In the genomic region with DNA sequence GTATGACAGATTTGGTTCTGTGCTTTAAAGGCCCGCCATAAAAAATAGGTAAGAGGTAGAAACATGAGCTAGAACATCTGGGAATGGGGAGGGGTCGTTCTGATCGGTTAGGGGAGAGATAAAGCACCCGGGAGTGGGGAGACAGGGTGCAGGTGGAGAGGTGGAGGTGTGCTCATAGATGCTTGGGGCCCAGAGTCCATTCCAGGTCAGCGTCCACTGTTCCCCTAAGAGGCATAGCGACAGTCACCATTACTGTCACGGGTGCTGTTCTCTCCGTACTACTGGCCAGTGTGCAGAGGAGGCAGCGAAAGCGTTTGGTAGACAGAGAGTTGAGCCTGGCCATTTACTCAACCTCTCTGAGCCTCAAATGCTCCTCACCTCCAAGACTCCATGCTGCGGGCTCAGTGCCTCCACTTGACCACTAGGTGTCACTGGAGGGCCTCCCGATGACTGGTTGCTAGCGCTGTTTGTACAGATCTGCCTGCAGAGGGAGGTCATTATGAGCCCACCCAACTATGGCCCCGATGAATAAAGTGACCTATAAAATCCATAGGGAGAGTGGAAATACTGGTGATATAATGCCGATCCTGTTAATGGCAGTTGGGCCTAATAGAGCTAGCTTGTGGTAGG, we compare ENCODE assay signal across 8 mouse cellular contexts. TPM values are rescaled to one million over a fixed set of nuclear protein-coding genes. Genes with fewer than 3 reads are reported as not detected.
DNase-seq lines count a peak whose midpoint lies in the region; ATAC-seq and TF ChIP-seq lines count a peak whose summit lies in the region.

No protein-coding gene starts in this region.

- 29% methylated on average over 15 of the region's 15 CpGs for WGBS in embryonic facial prominence, embryonic 10.5 days
- WGBS in kidney, adult 2 months: 23% methylated on average over 15 of the region's 15 CpGs
- WGBS in limb, embryonic 15.5 days: 23% methylated on average over 15 of the region's 15 CpGs

- no peaks in the 10 kb centered on the region for H3K4me1 ChIP-seq in embryonic facial prominence, embryonic 10.5 days
- no peaks in the 10 kb centered on the region for H3K4me1 ChIP-seq in kidney, adult 2 months (ENCODE audit: control insufficient read depth, insufficient read depth, low read length)
- peaks cover 2% of the 10 kb centered on the region; the same call in 1 of the 2 replicates for H3K4me1 ChIP-seq in limb, embryonic 15.5 days

- no peaks in the 10 kb centered on the region for H3K36me3 ChIP-seq in embryonic facial prominence, embryonic 10.5 days (replicated peaks)
- no peaks in the 10 kb centered on the region for H3K36me3 ChIP-seq in kidney, adult 2 months (ENCODE audit: control insufficient read depth, insufficient read depth, low read length)
- H3K36me3 ChIP-seq in limb, embryonic 15.5 days: peaks cover 58% of the 10 kb centered on the region

- no peak overlapping the region for H3K4me2 ChIP-seq in limb, embryonic 15.5 days

- H3K9ac ChIP-seq in limb, embryonic 15.5 days: no peak overlapping the region

- TF ChIP-seq CTCF in kidney, adult 2 months (conservative IDR thresholded peaks at IDR 0.05; ENCODE audit: insufficient read depth, insufficient read length, low read depth, low read length): peak; percentile 99

- no peak for TF ChIP-seq POLR2A in kidney, adult 2 months (IDR thresholded peaks at IDR 0.05; ENCODE audit: low read depth, low read length)

- peak; percentile 79 for DNase-seq in 416B (ENCODE audit: low read depth)
- DNase-seq in adrenal gland, postnatal 10 days: peak; percentile 85
- peak; percentile 83 for DNase-seq in embryonic facial prominence, embryonic 10.5 days (ENCODE audit: low spot score)
- peak; percentile 75 for DNase-seq in kidney, adult 2 months
- peak; percentile 69 to 78 for DNase-seq in spleen, postnatal 36 days (ENCODE audit: low spot score in 2 of 2)

- H3K4me3 ChIP-seq in embryonic facial prominence, embryonic 10.5 days: no peak overlapping the region
- H3K4me3 ChIP-seq in kidney, adult 2 months (ENCODE audit: insufficient read depth, low read depth, low read length): no peak overlapping the region
- H3K4me3 ChIP-seq in limb, embryonic 15.5 days: no peak overlapping the region

- H3K27me3 ChIP-seq in embryonic facial prominence, embryonic 10.5 days (replicated peaks; ENCODE audit: low read depth, poor library complexity, severe bottlenecking): peaks cover 12% of the 10 kb centered on the region
- no peaks in the 10 kb centered on the region for H3K27me3 ChIP-seq in kidney, adult 2 months (replicated peaks; ENCODE audit: control insufficient read depth, insufficient read depth, low read length)
- no peaks in the 10 kb centered on the region for H3K27me3 ChIP-seq in limb, embryonic 15.5 days

- H3K27ac ChIP-seq in embryonic facial prominence, embryonic 10.5 days (replicated peaks): no peak overlapping the region
- H3K27ac ChIP-seq in kidney, adult 2 months (ENCODE audit: insufficient read depth, low read depth, low read length): no peak overlapping the region
- H3K27ac ChIP-seq in limb, embryonic 15.5 days: no peak overlapping the region

- peak; percentile 93 for ATAC-seq in granulocyte monocyte progenitor cell, adult 5-6 weeks (replicated peaks; ENCODE audit: poor library complexity, severe bottlenecking)
- 0 out of 2 replicates have a peak, but pooled peaks have one; percentile 27 for ATAC-seq in limb, embryonic 15.5 days (ENCODE audit: insufficient number of reproducible peaks, low FRiP score, low TSS enrichment, low read depth)
- ATAC-seq in monocyte, adult 5-6 weeks (replicated peaks; ENCODE audit: insufficient number of reproducible peaks, low FRiP score, low TSS enrichment, poor library complexity, severe bottlenecking): peak; percentile 87

- H3K9me3 ChIP-seq in embryonic facial prominence, embryonic 10.5 days: no peaks in the 10 kb centered on the region
- no peaks in the 10 kb centered on the region for H3K9me3 ChIP-seq in limb, embryonic 15.5 days

RNA-seq across cellular contexts. Expression of gene Stom, which starts 39.0 kb away (rescaled TPM):
- total RNA-seq in adrenal gland, postnatal 10 days (2021): 10 to 100 TPM; 69.7 to 83.4 TPM
- polyA plus RNA-seq in embryonic facial prominence, embryonic 10.5 days (2016; fragmentation: Nextera tagmentation; extraction: Ambion mirVana): 18.0 and 18.9 TPM in 2 replicates
- total RNA-seq in granulocyte monocyte progenitor cell, adult 5-6 weeks (2014; fragmentation: Nextera tagmentation): 99.4 and 102 TPM in 2 replicates
- total RNA-seq in granulocyte monocyte progenitor cell, adult 5-6 weeks (2017): 147 and 151 TPM in 2 replicates
- 16.0 and 18.8 TPM in 2 replicates for polyA plus RNA-seq in kidney, adult 2 months (2012; rRNA removed)
- 22.2 and 25.7 TPM in 2 replicates for polyA plus RNA-seq in limb, embryonic 15.5 days (2015; fragmentation: Nextera tagmentation; extraction: Ambion mirVana)
- 53.6 to 72.6 TPM (median 70.6 TPM) in 3 replicates for total RNA-seq in monocyte, adult 5-6 weeks (2017)

RNA-seq across cellular contexts. Expression of gene Gsn, which starts 41.6 kb away (rescaled TPM):
- 100 to 1,000 TPM; 161 to 192 TPM for total RNA-seq in adrenal gland, postnatal 10 days (2021)
- 13.6 and 18.9 TPM in 2 replicates for polyA plus RNA-seq in embryonic facial prominence, embryonic 10.5 days (2016; fragmentation: Nextera tagmentation; extraction: Ambion mirVana)
- 3.7 and 7.8 TPM in 2 replicates for total RNA-seq in granulocyte monocyte progenitor cell, adult 5-6 weeks (2014; fragmentation: Nextera tagmentation)
- 8.4 and 10.0 TPM in 2 replicates for total RNA-seq in granulocyte monocyte progenitor cell, adult 5-6 weeks (2017)
- 269 and 357 TPM in 2 replicates for polyA plus RNA-seq in kidney, adult 2 months (2012; rRNA removed)
- 288 and 360 TPM in 2 replicates for polyA plus RNA-seq in limb, embryonic 15.5 days (2015; fragmentation: Nextera tagmentation; extraction: Ambion mirVana)
- total RNA-seq in monocyte, adult 5-6 weeks (2017): 36.7 to 46.1 TPM (median 45.9 TPM) in 3 replicates

Comparison
In these comparisons a context has a peak if more than half of its experiments do, and no peak if none do; other contexts are left out.
1. ATAC-seq: peak in every context shown above with its lines; median percentile 93 in granulocyte monocyte progenitor cell, adult 5-6 weeks; 87 in monocyte, adult 5-6 weeks; 27 in limb, embryonic 15.5 days.